Mouse (Mus musculus): ENCODE measurements at regions not wholly inside any gene's neighbourhood (a gene's known extent, or its start where the extent isn't known, plus 50 kb on each side); places are given as distances from the start of the nearest gene placed in this dataset.

DNA sequence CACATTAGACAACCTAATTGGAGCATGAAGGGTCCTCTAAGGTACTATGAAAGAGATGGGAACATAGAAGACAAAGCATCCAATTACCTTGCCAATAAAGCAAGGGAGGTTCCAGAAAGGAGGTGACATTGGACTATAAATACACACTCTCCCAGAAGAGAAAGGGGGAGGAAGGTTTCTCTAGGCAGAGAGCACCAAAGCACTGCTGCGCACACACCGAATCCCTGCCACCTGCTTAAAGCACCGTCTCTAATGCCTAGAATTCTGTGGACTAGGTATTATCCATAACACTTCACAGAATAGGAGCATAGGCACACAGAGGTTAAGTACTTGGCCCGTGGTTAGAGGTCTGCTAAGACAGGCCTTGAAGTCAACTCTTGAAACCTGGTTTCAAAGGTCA, 107.8 kb upstream of the Jun start:
- no peak for TF ChIP-seq CTCF (conservative IDR thresholded peaks at IDR 0.05; ENCODE audit: low read length)
- no peak for TF ChIP-seq NANOG (IDR thresholded peaks at IDR 0.05; ENCODE audit: borderline replicate concordance, low read length)

All from E14TG2a.4 (cell line).